Mouse (Mus musculus) forebrain, embryonic 10.5 days (tissue): ENCODE measurements at regions not wholly inside any gene's neighbourhood (a gene's known extent, or its start where the extent isn't known, plus 50 kb on each side); places are given as distances from the start of the nearest gene placed in this dataset.

Source experiments
- DNase-seq: peaks from one replicate; pipeline ENCODE4 v3.0.0-alpha.2; 2017; ENCODE audit warnings: low spot score; ENCODE audit errors: extremely low spot score
- H3K27ac ChIP-seq: fragments of 300-500 bp; sonication (generic); 2 replicates; pipeline ENCODE4 v1.5.1; 2016; ENCODE audit warnings: mild to moderate bottlenecking
- H3K27me3 ChIP-seq: fragments of 300-500 bp; sonication (generic); 2 replicates; pipeline ENCODE4 v1.6.1; 2016; ENCODE audit warnings: mild to moderate bottlenecking; ENCODE audit not compliant: poor library complexity, severe bottlenecking
- H3K36me3 ChIP-seq: fragments of 300-500 bp; sonication (generic); replicated peaks from 2 replicates; pipeline ENCODE4 v1.6.1; 2016; ENCODE audit warnings: mild to moderate bottlenecking, moderate library complexity
- H3K4me1 ChIP-seq: fragments of 300-500 bp; sonication (generic); 2 replicates; pipeline ENCODE4 v1.6.1; 2016
- H3K4me3 ChIP-seq: fragments of 300-500 bp; sonication (generic); 2 replicates; pipeline ENCODE4 v1.5.1; 2016; ENCODE audit warnings: mild to moderate bottlenecking, moderate library complexity
- H3K9me3 ChIP-seq: fragments of 300-500 bp; sonication (generic); 2 replicates; pipeline ENCODE4 v1.6.1; 2016; ENCODE audit warnings: mild to moderate bottlenecking, moderate library complexity
- WGBS: fragments of 180-500 bp; shearing (Covaris S2); methylation state at CpG from one replicate; pipeline ENCODE4 v1.1.7; 2016; 5-methylcytosine and 5-hydroxymethylcytosine counted together

DNA sequence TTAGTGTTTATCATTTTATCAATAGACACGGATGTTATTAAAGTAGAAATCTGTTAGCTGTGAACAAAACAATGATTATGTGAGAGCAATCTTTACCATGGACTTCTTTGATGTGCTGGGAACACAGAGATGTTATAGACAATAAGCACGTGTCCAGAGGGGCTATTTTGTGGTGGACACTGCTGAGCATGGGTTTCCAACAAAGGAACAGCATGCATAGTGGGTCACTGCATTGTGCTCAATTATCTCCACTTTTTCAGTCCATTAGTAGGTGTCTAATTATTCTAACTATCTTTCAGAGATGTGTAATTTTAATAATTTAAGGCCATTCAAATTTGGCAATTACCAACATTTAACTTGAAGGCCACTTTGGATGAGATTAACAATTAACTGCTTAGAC, 409.6 kb upstream of the Fam98a start:
- H3K4me1 ChIP-seq: no peaks in the 10 kb centered on the region
- WGBS: 50% methylated on average over 2 of the region's 2 CpGs
- H3K36me3 ChIP-seq: no peaks in the 10 kb centered on the region
- no peaks in the 10 kb centered on the region for H3K9me3 ChIP-seq
- no peak overlapping the region for H3K4me3 ChIP-seq
- H3K27ac ChIP-seq: no peak overlapping the region
- no peak for DNase-seq
- H3K27me3 ChIP-seq: no peaks in the 10 kb centered on the region

DNA sequence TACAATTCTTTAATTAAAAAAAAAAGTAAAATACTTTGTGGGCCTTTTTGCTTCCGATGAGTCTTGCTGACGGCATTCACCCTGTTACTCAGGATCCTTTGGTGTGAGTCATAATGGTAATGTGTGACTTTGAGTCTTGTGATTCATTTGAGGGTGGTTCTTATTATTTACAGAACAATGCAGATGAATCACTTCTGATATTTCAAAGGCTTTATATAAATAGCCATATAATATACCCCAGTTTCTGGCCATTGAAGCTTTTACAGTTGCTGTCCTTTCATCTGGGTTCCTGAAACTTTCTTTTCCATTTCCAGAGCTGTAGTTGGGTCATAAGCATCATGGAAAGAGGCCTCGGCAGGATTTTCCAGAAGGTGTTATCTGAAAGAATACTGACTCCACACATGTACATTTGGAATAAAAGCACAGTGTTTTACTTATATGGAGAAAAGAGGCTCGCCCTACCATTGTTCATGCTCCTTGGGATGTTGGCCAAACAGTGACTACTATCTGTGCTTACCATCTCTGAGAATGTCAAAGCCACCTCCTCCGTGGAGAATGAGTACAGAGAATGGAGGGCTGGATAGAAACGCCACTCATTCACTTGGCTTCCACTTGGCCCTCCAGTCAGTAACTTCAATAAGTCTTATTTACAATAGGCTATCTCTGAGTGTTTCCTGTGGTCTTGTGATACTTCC, 385.1 kb upstream of the Fam98a start:
- no peaks in the 10 kb centered on the region for H3K36me3 ChIP-seq
- H3K4me3 ChIP-seq: no peak overlapping the region
- no peaks in the 10 kb centered on the region for H3K4me1 ChIP-seq
- H3K27me3 ChIP-seq: no peaks in the 10 kb centered on the region
- DNase-seq: no peak
- WGBS: 90% methylated on average over 6 of the region's 6 CpGs
- no peaks in the 10 kb centered on the region for H3K9me3 ChIP-seq
- no peak overlapping the region for H3K27ac ChIP-seq

DNA sequence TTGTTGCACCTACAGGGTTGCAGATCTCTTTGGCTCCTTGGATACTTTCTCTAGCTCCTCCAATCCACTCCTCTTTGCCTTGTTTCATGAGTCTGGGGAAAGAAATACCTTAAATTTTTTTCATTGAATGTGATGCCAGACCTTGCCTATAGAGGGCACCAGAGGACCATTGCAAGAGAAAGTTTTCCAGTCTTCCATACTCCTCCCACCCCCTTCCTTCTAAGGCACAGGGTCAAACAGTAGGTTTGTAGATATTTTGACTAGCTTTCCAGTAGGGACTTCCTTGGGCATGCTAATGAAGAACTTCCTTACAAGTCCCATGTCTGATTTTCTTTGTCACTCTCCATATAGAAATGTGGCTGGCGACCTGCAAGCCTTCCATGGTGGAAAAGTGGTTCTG, 379.3 kb upstream of the Fam98a start:
- Histone ChIP-seq H3K27ac (no peak overlapping the region), H3K36me3 (no peaks in the 10 kb centered on the region), H3K9me3 (no peaks in the 10 kb centered on the region), H3K27me3 (no peaks in the 10 kb centered on the region), H3K4me1 (no peaks in the 10 kb centered on the region), H3K4me3 (no peak overlapping the region)
- WGBS: 60% methylated on average over 1 of the region's 1 CpGs
- no peak for DNase-seq

DNA sequence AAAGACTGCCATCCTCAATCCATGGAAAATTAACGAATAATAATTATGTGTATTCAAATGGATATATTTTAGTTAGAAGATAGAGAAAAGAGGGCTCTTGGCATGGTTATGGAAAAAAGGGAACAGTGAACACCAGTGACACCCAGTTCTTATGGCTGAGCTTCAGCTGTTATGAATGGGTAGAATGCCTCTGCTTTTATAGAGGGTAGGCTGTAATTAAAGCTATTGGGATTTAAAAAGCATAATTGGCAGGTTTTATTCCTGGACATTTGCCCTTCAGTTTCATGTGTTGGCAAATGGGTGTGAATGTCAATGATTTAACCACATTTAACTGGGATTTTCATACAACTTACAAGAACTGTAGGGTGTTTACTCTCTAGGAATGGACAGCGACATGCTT, 368.5 kb upstream of the Fam98a start:
- 87% methylated on average over 2 of the region's 2 CpGs for WGBS
- no peak overlapping the region for H3K27ac ChIP-seq
- no peaks in the 10 kb centered on the region for H3K27me3 ChIP-seq
- H3K36me3 ChIP-seq: no peaks in the 10 kb centered on the region
- H3K4me1 ChIP-seq: no peaks in the 10 kb centered on the region
- H3K4me3 ChIP-seq: no peak overlapping the region
- DNase-seq: no peak
- H3K9me3 ChIP-seq: no peaks in the 10 kb centered on the region

DNA sequence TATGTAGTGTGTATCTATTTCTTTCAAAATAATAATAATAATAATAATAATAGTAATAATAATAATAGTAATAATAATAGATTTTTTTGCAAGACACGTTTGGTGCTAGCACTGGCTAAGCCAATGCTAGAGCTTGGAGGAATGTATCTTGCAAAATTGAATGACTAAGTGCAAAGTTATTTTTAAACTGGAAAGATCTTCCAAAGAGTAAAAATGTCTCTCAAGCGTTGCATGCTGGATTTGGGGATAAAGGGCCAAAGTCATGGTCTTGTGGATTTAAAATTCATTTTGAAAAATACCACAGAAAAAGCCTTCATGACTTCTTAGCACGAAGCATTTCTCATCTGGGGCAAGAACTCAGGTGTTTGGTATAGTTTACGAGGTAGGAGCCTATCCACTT, 365.3 kb upstream of the Fam98a start:
- Histone ChIP-seq H3K36me3 (no peaks in the 10 kb centered on the region), H3K9me3 (no peaks in the 10 kb centered on the region), H3K4me1 (no peaks in the 10 kb centered on the region), H3K27ac (no peak overlapping the region), H3K4me3 (no peak overlapping the region), H3K27me3 (no peaks in the 10 kb centered on the region)
- 82% methylated on average over 4 of the region's 4 CpGs for WGBS
- DNase-seq: no peak

DNA sequence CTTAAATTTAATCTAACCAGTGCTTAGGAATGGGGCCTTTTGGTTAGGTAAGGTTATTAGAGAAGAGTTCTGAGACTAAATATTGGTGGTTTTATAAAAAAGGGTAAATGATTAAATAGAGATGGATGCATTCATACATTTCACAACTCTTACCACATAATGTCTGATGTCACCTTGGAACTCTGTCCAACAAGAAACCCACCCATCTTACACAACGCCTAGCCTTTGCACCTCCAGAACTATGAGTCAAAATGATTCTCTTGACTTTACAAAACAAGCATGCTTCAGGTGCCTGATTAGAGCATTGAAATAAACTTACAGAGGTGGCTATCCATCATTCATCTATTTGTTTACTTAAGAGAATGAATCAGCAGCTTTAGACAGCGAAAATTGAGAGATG, 364.8 kb upstream of the Fam98a start:
- no peaks in the 10 kb centered on the region for H3K9me3 ChIP-seq
- H3K27me3 ChIP-seq: no peaks in the 10 kb centered on the region
- WGBS: 95% methylated on average over 2 of the region's 2 CpGs
- H3K36me3 ChIP-seq: no peaks in the 10 kb centered on the region
- DNase-seq: no peak
- no peaks in the 10 kb centered on the region for H3K4me1 ChIP-seq
- H3K27ac ChIP-seq: no peak overlapping the region
- H3K4me3 ChIP-seq: no peak overlapping the region

DNA sequence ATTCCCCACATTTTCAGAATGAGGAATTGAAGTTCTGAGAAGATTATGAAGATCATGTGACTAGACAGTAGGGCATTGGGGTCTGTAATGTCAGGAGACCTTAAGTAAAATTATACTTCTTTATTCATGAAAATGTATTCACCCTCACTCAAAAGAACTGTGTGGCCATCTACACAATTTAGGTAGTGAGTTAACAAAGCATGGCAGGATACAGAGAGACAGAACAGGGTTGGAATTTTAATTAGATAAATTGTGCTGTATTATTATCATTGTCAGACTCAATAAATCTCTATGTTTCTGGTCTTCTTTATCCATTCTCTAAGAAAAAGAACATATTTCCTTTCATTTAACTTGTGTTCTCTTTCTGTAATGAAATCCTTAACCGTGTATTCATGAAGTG, 363.5 kb upstream of the Fam98a start:
- WGBS: 92% methylated on average over 1 of the region's 1 CpGs
- Histone ChIP-seq H3K27me3 (no peaks in the 10 kb centered on the region), H3K9me3 (no peaks in the 10 kb centered on the region), H3K4me1 (no peaks in the 10 kb centered on the region), H3K27ac (no peak overlapping the region), H3K4me3 (no peak overlapping the region), H3K36me3 (no peaks in the 10 kb centered on the region)
- no peak for DNase-seq

DNA sequence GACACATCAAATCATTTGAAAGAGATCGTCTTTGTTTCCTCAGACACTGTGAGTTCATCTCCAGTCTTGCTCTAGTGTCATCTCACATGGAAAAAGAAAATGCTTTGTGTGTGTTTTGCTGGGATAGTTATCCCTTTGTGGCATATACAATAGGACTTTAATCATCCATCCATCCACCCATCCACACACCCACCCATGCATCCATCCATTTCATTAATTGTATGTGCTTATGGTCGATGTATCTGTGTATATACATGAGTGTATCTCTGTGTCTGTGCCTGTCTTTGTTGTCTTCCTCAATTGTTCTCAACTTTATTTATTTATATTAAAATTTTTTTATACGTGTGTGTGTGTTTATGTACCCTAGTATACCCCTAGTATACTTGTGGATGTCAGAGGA, 355.3 kb upstream of the Fam98a start:
- no peak for DNase-seq
- Histone ChIP-seq H3K27me3 (no peaks in the 10 kb centered on the region), H3K36me3 (no peaks in the 10 kb centered on the region), H3K9me3 (no peaks in the 10 kb centered on the region), H3K27ac (no peak overlapping the region), H3K4me3 (no peak overlapping the region), H3K4me1 (no peaks in the 10 kb centered on the region)
- WGBS: 91% methylated on average over 3 of the region's 3 CpGs

DNA sequence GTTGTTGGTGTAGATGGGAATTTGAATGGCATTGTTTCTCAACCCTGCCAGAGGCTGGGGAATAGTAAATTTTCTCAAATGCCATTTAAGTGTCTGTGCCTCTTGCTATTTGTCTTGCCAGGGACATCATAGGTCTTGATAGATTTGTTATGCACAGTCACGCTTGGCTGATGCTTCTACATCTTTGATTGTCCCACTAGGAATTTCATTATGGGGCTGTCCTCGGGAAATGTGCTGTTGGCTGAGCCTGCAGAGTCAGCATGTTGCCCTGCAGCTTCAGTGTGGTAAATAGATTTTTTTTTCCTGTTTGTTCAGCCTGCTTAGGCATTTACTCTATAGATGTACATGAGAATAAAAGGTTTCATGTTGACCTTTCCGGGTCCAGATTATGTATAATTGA, 354.9 kb upstream of the Fam98a start:
- no peak overlapping the region for H3K4me3 ChIP-seq
- 71% methylated on average over 3 of the region's 3 CpGs for WGBS
- H3K27me3 ChIP-seq: no peaks in the 10 kb centered on the region
- H3K36me3 ChIP-seq: no peaks in the 10 kb centered on the region
- H3K27ac ChIP-seq: no peak overlapping the region
- H3K4me1 ChIP-seq: no peaks in the 10 kb centered on the region
- H3K9me3 ChIP-seq: no peaks in the 10 kb centered on the region
- no peak for DNase-seq

DNA sequence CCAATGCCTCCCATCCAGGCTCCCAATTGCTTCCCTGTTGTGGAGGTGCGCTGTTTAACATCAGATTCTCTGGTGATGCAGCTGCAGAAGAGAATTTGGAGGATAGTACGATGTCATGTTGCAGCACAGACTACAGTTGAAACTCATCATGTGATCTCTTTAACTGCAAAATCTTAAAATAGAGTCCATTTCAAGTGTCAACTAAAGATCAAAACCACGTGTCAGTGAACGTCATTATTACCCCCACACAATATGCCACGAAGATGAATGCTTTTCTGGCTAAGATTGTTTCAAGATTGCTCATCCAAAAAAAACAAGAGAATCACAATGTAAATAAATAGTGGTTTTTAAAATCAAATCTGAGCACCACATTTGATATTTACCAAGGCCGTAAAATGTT, 343.7 kb upstream of the Fam98a start:
- Histone ChIP-seq H3K27ac (no peak overlapping the region), H3K4me1 (no peaks in the 10 kb centered on the region)
- WGBS: 94% methylated on average over 6 of the region's 6 CpGs

DNA sequence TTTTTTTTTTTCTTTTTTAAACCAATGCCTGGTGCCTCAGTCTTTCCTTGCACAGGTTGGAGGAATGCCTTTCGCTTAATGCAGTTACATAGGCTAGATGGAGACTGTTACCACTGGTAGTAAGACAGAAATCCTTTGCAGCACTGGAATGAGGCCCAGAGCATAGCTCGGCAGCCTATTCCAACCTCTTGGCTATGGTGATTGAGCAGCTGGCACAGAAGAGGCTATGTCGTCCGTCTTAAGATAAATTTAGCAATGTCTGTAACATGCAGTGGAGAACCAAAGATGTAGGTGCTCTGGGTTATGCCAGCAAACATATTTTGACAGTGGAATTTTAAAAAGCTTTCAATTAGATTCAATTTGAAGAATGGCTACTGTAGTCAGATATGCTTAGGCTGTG, 343.2 kb upstream of the Fam98a start:
- no peaks in the 10 kb centered on the region for H3K27me3 ChIP-seq
- H3K4me1 ChIP-seq: no peaks in the 10 kb centered on the region
- no peak overlapping the region for H3K27ac ChIP-seq
- WGBS: 93% methylated on average over 4 of the region's 4 CpGs
- H3K9me3 ChIP-seq: no peaks in the 10 kb centered on the region
- no peak overlapping the region for H3K4me3 ChIP-seq
- no peaks in the 10 kb centered on the region for H3K36me3 ChIP-seq
- no peak for DNase-seq

More for the DNA sequence above, 343.7 kb upstream of the Fam98a start:
- Histone ChIP-seq H3K9me3 (no peaks in the 10 kb centered on the region), H3K36me3 (no peaks in the 10 kb centered on the region), H3K4me3 (no peak overlapping the region), H3K27me3 (no peaks in the 10 kb centered on the region)
- DNase-seq: no peak

DNA sequence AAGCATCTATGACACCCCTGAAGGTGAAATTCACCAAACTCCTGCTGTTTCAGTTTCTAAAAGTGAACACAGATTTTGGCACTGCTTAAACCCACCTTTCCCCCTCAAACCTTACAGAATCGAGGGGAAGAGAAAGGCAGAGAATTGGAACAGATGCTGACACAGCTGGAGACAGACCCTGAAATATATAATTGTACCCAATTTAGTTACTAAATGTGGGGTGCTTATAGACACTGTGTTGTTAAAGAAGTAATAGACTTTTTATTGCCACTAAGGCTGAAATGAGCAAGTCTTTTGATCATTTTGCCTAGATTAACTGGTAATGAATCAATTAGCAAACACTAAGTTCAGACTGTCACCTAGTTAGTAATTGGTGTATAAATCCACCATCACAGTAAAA, 341.8 kb upstream of the Fam98a start:
- 68% methylated on average over 1 of the region's 1 CpGs for WGBS
- Histone ChIP-seq H3K27me3 (no peaks in the 10 kb centered on the region), H3K4me1 (no peaks in the 10 kb centered on the region), H3K27ac (no peak overlapping the region), H3K9me3 (no peaks in the 10 kb centered on the region), H3K4me3 (no peak overlapping the region), H3K36me3 (no peaks in the 10 kb centered on the region)
- DNase-seq: no peak

DNA sequence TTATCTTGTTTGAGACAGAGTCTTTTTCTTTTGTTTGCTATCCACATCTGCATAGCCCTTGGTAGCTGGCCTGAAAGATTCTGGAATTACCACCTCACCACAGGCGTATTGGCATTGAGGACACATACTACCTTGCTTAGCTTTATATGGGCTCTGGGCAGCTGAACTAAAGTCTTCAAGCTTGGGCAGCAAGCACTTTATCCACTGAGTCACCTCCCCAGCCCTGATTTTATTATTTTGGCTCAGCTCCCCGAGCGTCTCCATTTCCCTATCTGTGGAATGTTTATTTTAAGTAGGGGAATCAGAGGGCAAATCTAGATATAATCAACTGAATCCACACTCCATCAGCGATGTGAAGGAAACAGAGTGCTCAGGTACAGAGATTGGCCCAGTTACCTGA, 340.4 kb upstream of the Fam98a start:
- H3K9me3 ChIP-seq: no peaks in the 10 kb centered on the region
- no peaks in the 10 kb centered on the region for H3K4me1 ChIP-seq
- no peaks in the 10 kb centered on the region for H3K36me3 ChIP-seq
- no peaks in the 10 kb centered on the region for H3K27me3 ChIP-seq
- WGBS: 89% methylated on average over 4 of the region's 4 CpGs
- H3K4me3 ChIP-seq: no peak overlapping the region
- no peak overlapping the region for H3K27ac ChIP-seq
- no peak for DNase-seq

DNA sequence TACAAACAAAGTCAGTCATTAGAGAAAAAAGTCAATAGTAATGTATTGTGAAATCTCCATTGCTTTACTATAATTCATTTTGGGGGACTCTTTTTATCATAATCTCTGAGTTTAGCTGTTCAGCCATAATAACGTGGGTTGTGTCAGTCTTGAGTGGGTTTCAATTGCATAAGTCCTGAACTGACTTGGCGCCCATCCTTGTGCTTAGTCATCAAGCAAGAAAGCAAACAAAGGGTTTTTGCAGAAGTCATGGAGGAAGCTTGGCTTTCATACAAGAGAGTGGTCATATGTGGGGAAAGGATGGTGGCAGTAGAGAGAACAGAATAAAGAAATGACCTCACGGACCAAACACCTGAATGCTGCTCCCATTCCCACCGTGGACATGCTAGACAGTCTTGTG, 339.8 kb upstream of the Fam98a start:
- Histone ChIP-seq H3K27me3 (no peaks in the 10 kb centered on the region), H3K27ac (no peak overlapping the region), H3K4me3 (no peak overlapping the region), H3K36me3 (no peaks in the 10 kb centered on the region), H3K4me1 (no peaks in the 10 kb centered on the region), H3K9me3 (no peaks in the 10 kb centered on the region)
- WGBS: 89% methylated on average over 4 of the region's 4 CpGs
- no peak for DNase-seq
